Mouse (Mus musculus) neural tube, embryonic 15.5 days (tissue): ENCODE data around the gene Ngb. TPM values are rescaled to one million over a fixed set of nuclear protein-coding genes. Genes with fewer than 3 reads are reported as not detected.

Source experiments
- ATAC-seq: fragments of 200-750 bp; cut with Nextera tagmentation; 2 replicates; pipeline ENCODE4 v1.8.0; 2017; ENCODE audit warnings: mild to moderate bottlenecking, moderate TSS enrichment, moderate library complexity; ENCODE audit not compliant: low FRiP score
- H3K27ac ChIP-seq: fragments of 300-500 bp; sonication (generic); replicated peaks from 2 replicates; pipeline ENCODE4 v1.5.1; 2015; ENCODE audit warnings: mild to moderate bottlenecking, inconsistent platforms
- H3K27me3 ChIP-seq: fragments of 300-500 bp; sonication (generic); replicated peaks from 2 replicates; pipeline ENCODE4 v1.6.1; 2015; ENCODE audit warnings: inconsistent platforms
- H3K36me3 ChIP-seq: fragments of 300-500 bp; sonication (generic); 2 replicates; pipeline ENCODE4 v1.6.1; 2015; ENCODE audit warnings: inconsistent platforms
- H3K4me1 ChIP-seq: fragments of 300-500 bp; sonication (generic); 2 replicates; pipeline ENCODE4 v1.6.1; 2015; ENCODE audit warnings: inconsistent platforms
- H3K4me2 ChIP-seq: fragments of 300-500 bp; sonication (generic); 2 replicates; pipeline ENCODE4 v1.6.1; 2015; ENCODE audit warnings: inconsistent platforms, mild to moderate bottlenecking, moderate library complexity
- H3K4me3 ChIP-seq: fragments of 300-500 bp; sonication (generic); replicated peaks from 2 replicates; pipeline ENCODE4 v1.5.1; 2015; ENCODE audit warnings: mild to moderate bottlenecking, inconsistent platforms
- H3K9ac ChIP-seq: fragments of 300-500 bp; sonication (generic); replicated peaks from 2 replicates; pipeline ENCODE4 v1.6.1; 2015; ENCODE audit warnings: mild to moderate bottlenecking, inconsistent platforms
- H3K9me3 ChIP-seq: fragments of 300-500 bp; sonication (generic); replicated peaks from 2 replicates; pipeline ENCODE4 v1.6.1; 2016; ENCODE audit warnings: inconsistent platforms
- WGBS: fragments of 180-500 bp; shearing (Covaris S2); methylation state at CpG from one replicate; pipeline ENCODE4 v1.1.7; 2015; ENCODE audit warnings: mixed read lengths; 5-methylcytosine and 5-hydroxymethylcytosine counted together
- polyA plus RNA-seq: library from polyadenylated mRNA; unstranded; fragments of >200 nt; fragmentation: Nextera tagmentation; extraction: Ambion mirVana; gene quantifications from 2 replicates; pipeline ENCODE4 v1.2.1, GENCODE M21; 2015

Ngb gene
- polyA plus RNA-seq, 1 experiment from 2014 or later = 4.1 TPM

DNA sequence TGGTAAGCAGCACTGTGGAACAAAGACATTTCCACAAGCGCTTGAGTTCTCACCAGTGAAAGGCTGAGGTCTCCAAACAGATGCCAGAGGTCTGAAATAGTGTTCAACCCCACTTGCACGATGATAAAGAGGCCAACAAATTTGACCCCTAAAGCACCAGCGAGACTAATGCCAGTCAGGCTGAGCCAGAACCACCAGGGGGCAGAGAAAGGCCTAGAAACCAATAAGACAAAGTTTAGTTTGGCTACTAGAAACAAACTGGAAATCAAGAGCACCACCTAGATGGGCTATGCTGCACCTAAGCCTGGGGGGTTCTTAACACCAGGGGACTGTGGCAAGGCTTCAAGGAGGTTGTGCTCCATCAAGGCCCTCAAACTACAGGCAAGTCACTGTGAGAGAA, 29.3 kb upstream of the Ngb start:
- Histone ChIP-seq H3K4me1 (no peaks in the 10 kb centered on the region), H3K9ac (no peak overlapping the region), H3K27ac (no peak overlapping the region), H3K27me3 (no peaks in the 10 kb centered on the region), H3K4me2 (no peak overlapping the region), H3K9me3 (no peaks in the 10 kb centered on the region), H3K4me3 (no peak overlapping the region), H3K36me3 (peaks cover 44% of the 10 kb centered on the region)
- no peak for ATAC-seq
- 66% methylated on average over 3 of the region's 3 CpGs for WGBS

GRCm38 (mm10) chr12:87131181-87131580, 28.8 kb upstream of the Ngb start:
- H3K9ac ChIP-seq = no peak overlapping the region
- H3K27ac ChIP-seq = no peak overlapping the region

DNA sequence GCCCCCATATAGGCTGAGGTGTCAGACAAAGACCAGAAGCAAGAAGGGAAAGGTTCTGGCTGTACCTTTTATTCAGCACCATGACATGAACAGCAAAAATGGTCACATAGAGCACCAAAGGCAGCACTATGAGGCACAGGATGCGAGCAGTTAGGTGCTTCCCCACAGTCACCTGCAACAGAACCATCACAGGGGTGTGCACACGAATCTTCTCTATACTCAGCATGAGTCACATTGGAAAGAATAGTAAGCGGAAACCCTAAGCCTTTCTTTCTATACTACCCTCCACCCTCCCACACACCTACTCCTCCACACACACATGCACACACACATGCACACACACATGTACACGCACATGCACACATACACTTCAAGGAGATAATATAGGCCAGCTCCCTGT, 27.9 kb upstream of the Ngb start:
- Histone ChIP-seq H3K4me3 (no peak overlapping the region), H3K9ac (no peak overlapping the region), H3K4me1 (no peaks in the 10 kb centered on the region), H3K36me3 (peaks cover 40% of the 10 kb centered on the region), H3K27ac (no peak overlapping the region), H3K27me3 (no peaks in the 10 kb centered on the region), H3K9me3 (no peaks in the 10 kb centered on the region), H3K4me2 (no peak overlapping the region)
- WGBS = 92% methylated on average over 4 of the region's 4 CpGs
- no peak for ATAC-seq

More at GRCm38 (mm10) chr12:87131181-87131580, 28.8 kb upstream of the Ngb start:
- 56% methylated on average over 2 of the region's 2 CpGs for WGBS
- no peak overlapping the region for H3K4me3 ChIP-seq
- no peaks in the 10 kb centered on the region for H3K27me3 ChIP-seq
- H3K9me3 ChIP-seq = no peaks in the 10 kb centered on the region
- no peak for ATAC-seq
- H3K4me2 ChIP-seq = no peak overlapping the region
- no peaks in the 10 kb centered on the region for H3K4me1 ChIP-seq
- H3K36me3 ChIP-seq = peaks cover 44% of the 10 kb centered on the region

DNA sequence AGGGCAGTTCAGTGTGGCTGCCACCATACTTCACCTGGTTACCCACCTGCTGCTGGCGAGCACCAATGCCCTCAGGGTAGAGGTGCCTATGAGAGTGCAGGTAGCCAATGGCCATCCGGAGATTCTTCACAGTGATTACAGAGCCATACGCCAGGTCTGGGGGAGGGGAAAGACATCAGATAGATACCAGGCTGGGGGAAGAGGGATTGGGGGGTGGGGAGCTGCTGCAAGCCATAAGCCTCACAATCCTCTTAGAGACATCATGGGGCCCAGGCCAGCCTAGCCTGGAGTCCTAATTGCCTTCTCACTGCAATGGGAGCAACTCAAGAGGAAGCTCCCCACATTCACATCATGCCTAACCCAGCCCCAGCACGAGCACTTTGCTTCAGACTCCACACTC, 24.9 kb upstream of the Ngb start:
- H3K27me3 ChIP-seq = no peaks in the 10 kb centered on the region
- H3K4me2 ChIP-seq = no peak overlapping the region
- 86% methylated on average over 4 of the region's 4 CpGs for WGBS
- H3K9ac ChIP-seq = no peak overlapping the region
- H3K4me3 ChIP-seq = no peak overlapping the region
- H3K27ac ChIP-seq = no peak overlapping the region
- peaks cover 38% of the 10 kb centered on the region for H3K36me3 ChIP-seq
- ATAC-seq = no peak
- H3K9me3 ChIP-seq = no peaks in the 10 kb centered on the region
- H3K4me1 ChIP-seq = no peaks in the 10 kb centered on the region

- H3K4me1 ChIP-seq = no peaks in the 10 kb centered on the region
- no peak for ATAC-seq
- H3K9me3 ChIP-seq = no peaks in the 10 kb centered on the region
- H3K4me3 ChIP-seq = no peak overlapping the region
- H3K9ac ChIP-seq = no peak overlapping the region
- 96% methylated on average over 4 of the region's 4 CpGs for WGBS
- peaks cover 39% of the 10 kb centered on the region for H3K36me3 ChIP-seq
- H3K27me3 ChIP-seq = no peaks in the 10 kb centered on the region
- no peak overlapping the region for H3K4me2 ChIP-seq
- H3K27ac ChIP-seq = no peak overlapping the region
These were observed 19.7 kb upstream of the Ngb start for GRCm38 (mm10) chr12:87121918-87122589.

- peaks cover 2% of the 10 kb centered on the region for H3K4me1 ChIP-seq
- no peak overlapping the region for H3K9ac ChIP-seq
- WGBS = 40% methylated on average over 3 of the region's 3 CpGs
- ATAC-seq = peak; percentile 49; the same call in 1 of the 2 replicates
- H3K27ac ChIP-seq = no peak overlapping the region
- H3K36me3 ChIP-seq = peaks cover 33% of the 10 kb centered on the region
- peaks cover 8% of the 10 kb centered on the region; the same call in 1 of the 2 replicates for H3K27me3 ChIP-seq
- no peak overlapping the region for H3K4me2 ChIP-seq
- no peak overlapping the region for H3K4me3 ChIP-seq
- no peaks in the 10 kb centered on the region for H3K9me3 ChIP-seq
These were observed 5.1 kb upstream of the Ngb start for GRCm38 (mm10) chr12:87107357-87107977.

DNA sequence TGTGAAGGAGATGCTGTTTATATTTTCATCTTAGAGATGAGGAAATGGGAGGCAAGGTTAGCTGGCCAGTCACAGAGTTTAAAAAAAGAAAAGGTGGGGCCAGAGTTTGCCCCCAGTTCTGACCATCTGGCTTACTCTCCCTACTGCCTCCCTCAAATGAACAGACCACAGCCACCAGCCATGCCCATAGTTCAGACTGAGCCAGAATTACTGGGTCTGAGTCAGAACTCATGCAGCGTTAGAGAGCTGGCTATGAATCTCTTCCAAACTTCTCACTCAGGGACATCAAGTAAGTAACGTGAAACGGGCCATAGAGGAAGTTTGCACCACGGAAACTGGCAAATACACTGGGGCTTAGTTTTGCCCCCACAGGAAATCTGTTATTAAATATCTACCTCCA, 2.5 kb upstream of the Ngb start:
- no peak overlapping the region for H3K4me2 ChIP-seq
- WGBS = 85% methylated on average over 4 of the region's 4 CpGs
- H3K4me3 ChIP-seq = no peak overlapping the region
- H3K27me3 ChIP-seq = peaks cover 30% of the 10 kb centered on the region
- no peaks in the 10 kb centered on the region for H3K9me3 ChIP-seq
- no peak overlapping the region for H3K9ac ChIP-seq
- no peak overlapping the region for H3K27ac ChIP-seq
- no peak for ATAC-seq
- peaks cover 11% of the 10 kb centered on the region for H3K4me1 ChIP-seq
- peaks cover 16% of the 10 kb centered on the region for H3K36me3 ChIP-seq

GRCm38 (mm10) chr12:87103471-87103870, 1.1 kb upstream of the Ngb start:
- Histone ChIP-seq H3K27ac (no peak overlapping the region), H3K4me2 (no peak overlapping the region), H3K4me1 (peaks cover 11% of the 10 kb centered on the region), H3K36me3 (peaks cover 4% of the 10 kb centered on the region), H3K9me3 (no peaks in the 10 kb centered on the region), H3K4me3 (no peak overlapping the region), H3K9ac (no peak overlapping the region), H3K27me3 (peaks cover 30% of the 10 kb centered on the region)
- 97% methylated on average over 4 of the region's 4 CpGs for WGBS
- no peak for ATAC-seq

DNA sequence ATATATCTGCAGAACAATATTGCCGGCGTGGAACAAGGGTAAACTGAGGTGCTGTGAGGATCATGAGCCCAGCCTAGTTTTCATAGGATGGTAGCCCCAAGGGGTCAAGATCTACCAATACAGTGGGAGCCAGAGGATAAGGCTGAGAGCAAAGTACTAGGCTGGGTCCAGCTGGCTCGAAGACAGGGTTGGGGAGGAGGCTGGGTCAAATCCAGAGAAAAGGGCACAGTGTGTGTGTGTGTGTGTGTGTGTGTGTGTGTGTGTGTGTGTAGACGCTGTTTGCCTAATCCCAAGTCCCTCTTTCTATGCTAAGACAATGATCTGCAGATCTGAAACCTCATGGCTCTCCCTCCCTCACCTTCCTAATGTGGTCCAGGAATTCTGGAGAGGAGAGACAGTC, 2.0 kb downstream of the Ngb start:
- Histone ChIP-seq H3K4me1 (peaks cover 11% of the 10 kb centered on the region), H3K27me3 (peaks cover 30% of the 10 kb centered on the region), H3K4me2 (no peak overlapping the region), H3K36me3 (no peaks in the 10 kb centered on the region), H3K27ac (no peak overlapping the region), H3K4me3 (no peak overlapping the region), H3K9ac (no peak overlapping the region), H3K9me3 (no peaks in the 10 kb centered on the region)
- 86% methylated on average over 4 of the region's 4 CpGs for WGBS
- no peak for ATAC-seq

DNA sequence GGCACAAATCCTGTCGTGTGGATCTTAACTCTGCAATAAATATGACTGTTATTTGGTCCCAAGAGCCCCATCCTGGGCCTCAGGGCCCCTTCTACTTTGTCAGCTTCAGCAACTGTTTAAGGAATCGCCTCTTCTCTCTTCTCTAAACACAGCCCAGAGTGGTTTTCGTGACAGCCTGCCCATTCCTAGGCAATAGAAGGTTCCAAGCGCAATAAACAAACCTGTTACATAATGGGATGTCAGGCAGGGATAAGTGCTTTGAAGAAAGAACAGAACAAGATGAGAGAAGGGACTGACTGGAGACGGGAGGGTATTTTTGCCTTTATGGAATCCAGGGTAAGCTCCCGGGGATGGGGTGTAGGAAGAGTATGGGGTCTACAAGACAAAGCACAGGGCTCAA, 8.7 kb downstream of the Ngb start:
- 0 out of 2 replicates have a peak, but pooled peaks cover 3% of the 10 kb centered on the region for H3K4me1 ChIP-seq
- H3K27me3 ChIP-seq = no peaks in the 10 kb centered on the region
- no peak overlapping the region for H3K9ac ChIP-seq
- no peak overlapping the region for H3K4me3 ChIP-seq
- ATAC-seq = no peak
- H3K27ac ChIP-seq = no peak overlapping the region
- H3K36me3 ChIP-seq = peaks cover 10% of the 10 kb centered on the region; the same call in 1 of the 2 replicates
- WGBS = 63% methylated on average over 6 of the region's 6 CpGs
- H3K4me2 ChIP-seq = no peak overlapping the region
- no peaks in the 10 kb centered on the region for H3K9me3 ChIP-seq

- Histone ChIP-seq H3K27me3 (no peaks in the 10 kb centered on the region), H3K4me1 (0 out of 2 replicates have a peak, but pooled peaks cover 3% of the 10 kb centered on the region), H3K9me3 (no peaks in the 10 kb centered on the region), H3K9ac (no peak overlapping the region), H3K36me3 (peaks cover 10% of the 10 kb centered on the region; the same call in 1 of the 2 replicates), H3K4me2 (no peak overlapping the region), H3K27ac (no peak overlapping the region), H3K4me3 (no peak overlapping the region)
- WGBS = 76% methylated on average over 4 of the region's 4 CpGs
- no peak for ATAC-seq
These were observed 9.1 kb downstream of the Ngb start for GRCm38 (mm10) chr12:87093249-87093648.

- Histone ChIP-seq H3K4me3 (no peak overlapping the region), H3K9me3 (no peaks in the 10 kb centered on the region), H3K4me1 (0 out of 2 replicates have a peak, but pooled peaks cover 3% of the 10 kb centered on the region), H3K9ac (no peak overlapping the region), H3K4me2 (no peak overlapping the region), H3K36me3 (peaks cover 13% of the 10 kb centered on the region; the same call in 1 of the 2 replicates), H3K27me3 (no peaks in the 10 kb centered on the region), H3K27ac (no peak overlapping the region)
- no peak for ATAC-seq
- 95% methylated on average over 2 of the region's 2 CpGs for WGBS
These were observed 10.4 kb downstream of the Ngb start for GRCm38 (mm10) chr12:87091916-87092315.
